Mouse (Mus musculus) forebrain, postnatal 0 days (tissue): Measurements from ENCODE around the gene Acod1. TPM values are rescaled to one million over a fixed set of nuclear protein-coding genes. Genes with fewer than 3 reads are reported as not detected.

Source experiments
- ATAC-seq: fragments of 200-750 bp; cut with Nextera tagmentation; 2 replicates; pipeline ENCODE4 v1.8.0; 2017; ENCODE audit warnings: mild to moderate bottlenecking, moderate library complexity
- DNase-seq: peaks from one replicate; pipeline ENCODE4 v3.0.0-alpha.2; 2015
- H3K27ac ChIP-seq: fragments of 300-500 bp; sonication (generic); 2 replicates; pipeline ENCODE4 v1.5.1; 2014; ENCODE audit warnings: low read depth, mild to moderate bottlenecking, antibody characterized with exemption, low read length, moderate library complexity, mixed read lengths
- H3K27me3 ChIP-seq: fragments of 300-500 bp; sonication (generic); 2 replicates; pipeline ENCODE4 v1.6.1; 2014; ENCODE audit warnings: mild to moderate bottlenecking, low read length, mixed read lengths; ENCODE audit not compliant: insufficient read depth
- H3K36me3 ChIP-seq: fragments of 300-500 bp; sonication (generic); 2 replicates; pipeline ENCODE4 v1.6.1; 2014; ENCODE audit warnings: mild to moderate bottlenecking, moderate library complexity; ENCODE audit not compliant: insufficient read depth
- H3K4me1 ChIP-seq: fragments of 300-500 bp; sonication (generic); 2 replicates; pipeline ENCODE4 v1.6.1; 2014; ENCODE audit warnings: antibody characterized with exemption; ENCODE audit not compliant: insufficient read depth
- H3K4me2 ChIP-seq: fragments of 300-500 bp; sonication (generic); 2 replicates; pipeline ENCODE4 v1.6.1; 2014; ENCODE audit warnings: low read depth, mild to moderate bottlenecking, moderate library complexity
- H3K4me3 ChIP-seq: fragments of 300-500 bp; sonication (generic); 2 replicates; pipeline ENCODE4 v1.5.1; 2014; ENCODE audit warnings: low read depth, low read length, mixed read lengths
- H3K9ac ChIP-seq: fragments of 300-500 bp; sonication (generic); 2 replicates; pipeline ENCODE4 v1.6.1; 2014; ENCODE audit warnings: mild to moderate bottlenecking
- H3K9me3 ChIP-seq: fragments of 300-500 bp; sonication (generic); 2 replicates; pipeline ENCODE4 v1.6.1; 2016; ENCODE audit warnings: low read length
- CTCF ChIP-seq: sonication (generic); IDR thresholded peaks from 2 replicates; pipeline ENCODE4 v1.5.1; 2016; ENCODE audit warnings: antibody characterized with exemption, control low read depth, low read depth
- WGBS: fragments of 180-500 bp; shearing (Covaris S2); extraction: QIAGEN DNeasy Blood & Tissue Kit; methylation state at CpG from one replicate; pipeline ENCODE4 v1.1.7; 2014; 5-methylcytosine and 5-hydroxymethylcytosine counted together
- polyA plus RNA-seq: library from polyadenylated mRNA; unstranded; fragments of >200 nt; fragmentation: Nextera tagmentation; extraction: Ambion mirVana; gene quantifications from 2 replicates; pipeline ENCODE4 v1.2.1, GENCODE M21; 2015
- total RNA-seq: library from RNA; depleted of rRNA; stranded (reverse); fragments of >200 nt; gene quantifications from 2 replicates; pipeline ENCODE4 v1.2.3, GENCODE M21; 2014

Gene Acod1
- total and polyA plus RNA-seq, 2 experiments from 2014 or later = not detected

GRCm38 (mm10) chr14:103072731-103073130, 26.0 kb downstream of the Acod1 start:
- ATAC-seq = no peak
- no peak for DNase-seq
- no peaks in the 10 kb centered on the region for H3K4me1 ChIP-seq
- no peak overlapping the region for H3K9ac ChIP-seq
- H3K27me3 ChIP-seq = no peaks in the 10 kb centered on the region
- no peak overlapping the region for H3K27ac ChIP-seq
- no peak overlapping the region for H3K4me3 ChIP-seq
- no peak for TF ChIP-seq CTCF
- no peak overlapping the region for H3K4me2 ChIP-seq
- WGBS = 85% methylated on average over 4 of the region's 4 CpGs
- H3K9me3 ChIP-seq = no peaks in the 10 kb centered on the region
- peaks cover 3% of the 10 kb centered on the region; the same call in 1 of the 2 replicates for H3K36me3 ChIP-seq

- Histone ChIP-seq H3K4me3 (no peak overlapping the region), H3K9ac (no peak overlapping the region), H3K4me1 (no peaks in the 10 kb centered on the region), H3K36me3 (peaks cover 3% of the 10 kb centered on the region; the same call in 1 of the 2 replicates), H3K27ac (no peak overlapping the region), H3K4me2 (no peak overlapping the region), H3K9me3 (no peaks in the 10 kb centered on the region), H3K27me3 (no peaks in the 10 kb centered on the region)
- TF ChIP-seq CTCF = no peak
- ATAC-seq (no peak), DNase-seq (no peak)
- WGBS = 72% methylated on average over 8 of the region's 8 CpGs
Observed at GRCm38 (mm10) chr14:103073825-103074224, 27.0 kb downstream of the Acod1 start.

GRCm38 (mm10) chr14:103075166-103075565, 28.4 kb downstream of the Acod1 start:
- Histone ChIP-seq H3K27me3 (no peaks in the 10 kb centered on the region), H3K4me1 (no peaks in the 10 kb centered on the region), H3K4me3 (no peak overlapping the region), H3K9ac (no peak overlapping the region), H3K4me2 (no peak overlapping the region), H3K9me3 (no peaks in the 10 kb centered on the region), H3K36me3 (peaks cover 3% of the 10 kb centered on the region; the same call in 1 of the 2 replicates), H3K27ac (no peak overlapping the region)
- DNase-seq (no peak), ATAC-seq (no peak)
- 82% methylated on average over 7 of the region's 7 CpGs for WGBS
- no peak for TF ChIP-seq CTCF

GRCm38 (mm10) chr14:103077272-103078005, 30.7 kb downstream of the Acod1 start:
- Histone ChIP-seq H3K27me3 (no peaks in the 10 kb centered on the region), H3K9ac (no peak overlapping the region), H3K9me3 (no peaks in the 10 kb centered on the region), H3K27ac (no peak overlapping the region), H3K4me2 (no peak overlapping the region), H3K4me3 (no peak overlapping the region), H3K36me3 (peaks cover 3% of the 10 kb centered on the region; the same call in 1 of the 2 replicates), H3K4me1 (no peaks in the 10 kb centered on the region)
- no peak for ATAC-seq
- WGBS = 92% methylated on average over 9 of the region's 9 CpGs
- TF ChIP-seq CTCF = no peak
- DNase-seq = no peak

GRCm38 (mm10) chr14:103078006-103078912, 31.5 kb downstream of the Acod1 start:
- no peak overlapping the region for H3K4me3 ChIP-seq

GRCm38 (mm10) chr14:103079209-103079977, 32.6 kb downstream of the Acod1 start:
- Histone ChIP-seq H3K9ac (no peak overlapping the region), H3K4me3 (no peak overlapping the region), H3K4me1 (no peaks in the 10 kb centered on the region), H3K27me3 (no peaks in the 10 kb centered on the region), H3K9me3 (no peaks in the 10 kb centered on the region), H3K4me2 (no peak overlapping the region), H3K27ac (no peak overlapping the region), H3K36me3 (peaks cover 14% of the 10 kb centered on the region; the same call in 1 of the 2 replicates)
- DNase-seq = no peak
- ATAC-seq = peak; percentile 55
- no peak for TF ChIP-seq CTCF
- 76% methylated on average over 9 of the region's 9 CpGs for WGBS

More at GRCm38 (mm10) chr14:103078006-103078912, 31.5 kb downstream of the Acod1 start:
- WGBS = 88% methylated on average over 16 of the region's 16 CpGs
- H3K9ac ChIP-seq = no peak overlapping the region
- no peak overlapping the region for H3K27ac ChIP-seq
- ATAC-seq (no peak), DNase-seq (no peak)
- no peaks in the 10 kb centered on the region for H3K4me1 ChIP-seq
- H3K36me3 ChIP-seq = peaks cover 10% of the 10 kb centered on the region
- no peak for TF ChIP-seq CTCF
- no peaks in the 10 kb centered on the region for H3K9me3 ChIP-seq
- H3K4me2 ChIP-seq = no peak overlapping the region
- no peaks in the 10 kb centered on the region for H3K27me3 ChIP-seq
